Mouse (Mus musculus): ENCODE data around the gene Tbx4. TPM values are rescaled to one million over a fixed set of nuclear protein-coding genes. Genes with fewer than 3 reads are reported as not detected.

Tbx4 gene
- polyA plus RNA-seq (2012; rRNA removed; ENCODE audit: low replicate concordance), result 0.23 and 0.69 TPM in 2 replicates

DNA sequence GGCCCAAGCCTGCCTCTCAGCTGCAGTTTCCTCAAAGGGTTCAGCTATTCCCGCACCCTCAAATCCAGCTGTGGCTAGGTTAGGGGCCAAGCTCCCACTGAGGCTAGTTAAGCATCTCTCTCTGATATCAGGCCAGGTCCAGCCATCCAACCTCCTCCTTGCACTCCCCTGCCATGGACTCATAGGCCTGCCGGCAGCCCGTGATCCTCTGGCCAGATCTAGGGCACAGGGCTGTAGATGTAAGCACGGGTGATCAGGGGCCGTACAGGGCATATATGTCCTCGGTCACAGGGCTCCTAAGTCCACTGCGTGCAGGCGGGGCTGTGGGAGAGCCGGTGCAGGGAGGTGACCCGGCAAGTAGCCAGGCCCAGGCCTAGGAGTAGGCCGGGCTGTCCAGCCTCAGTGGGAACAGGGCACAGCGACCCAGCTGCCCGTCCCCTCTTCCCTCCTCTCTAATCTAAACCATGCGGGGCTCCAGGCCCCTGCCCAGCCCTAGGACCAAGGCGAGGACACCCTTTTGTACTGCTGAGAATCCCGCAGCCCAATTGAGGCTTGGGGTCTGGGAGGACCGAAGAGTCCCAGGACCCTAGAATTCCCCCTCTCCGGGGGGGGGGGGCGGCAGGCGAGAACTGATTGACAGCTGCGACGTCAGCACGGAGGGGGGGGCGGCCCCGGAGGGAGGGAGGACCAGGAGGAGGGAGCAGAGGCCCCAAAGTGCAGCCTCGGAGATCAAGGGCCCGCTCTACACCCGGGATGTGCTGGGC is at the start of gene Tbx4:
Gene Tbx4 (plus strand): TSS at position 758 of the 764 bp plus-strand sequence.

DNA sequence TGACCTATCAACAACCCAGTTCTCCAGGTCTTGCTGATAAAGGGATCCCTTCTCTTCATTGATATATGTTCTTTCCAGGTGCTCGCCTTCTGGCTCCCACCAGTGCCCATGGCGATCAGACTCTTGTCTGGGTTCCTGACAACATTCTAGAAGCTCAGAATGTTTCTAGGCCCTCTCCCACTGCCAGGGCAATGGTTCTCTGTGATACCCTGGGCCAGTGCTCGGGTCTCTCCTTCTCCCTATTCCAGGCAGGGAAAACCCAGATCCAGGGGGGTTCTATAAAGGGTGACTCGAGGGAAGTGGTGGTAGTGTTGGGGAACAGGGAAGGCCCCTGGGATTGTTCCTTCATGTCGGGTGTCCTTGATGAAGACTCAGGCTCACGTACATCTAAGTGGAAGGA is 36.0 kb upstream of the Tbx4 start, which contains the start of gene Gm11444:
Gene Gm11444 (minus strand): TSS at position 101 of the 400 bp plus-strand sequence.

Other genes with a start within 250 kb of the Tbx4 start
- gene Tbx2, start 53.9 kb upstream of the Tbx4 start, polyA plus RNA-seq (2012; rRNA removed; ENCODE audit: low replicate concordance), result 18.8 and 22.4 TPM in 2 replicates
- not detected in 2 replicates for gene Gm11444, start 36.1 kb upstream of the Tbx4 start, polyA plus RNA-seq (2012; rRNA removed; ENCODE audit: low replicate concordance)

All from duodenum, adult 2 months (tissue).